Mouse (Mus musculus) layer of hippocampus, adult 2 months (tissue): ENCODE results near the gene Olfr316. TPM values are rescaled to one million over a fixed set of nuclear protein-coding genes. Genes with fewer than 3 reads are reported as not detected.
"Not testable (repeated sequence)": the region's sequence is repeated elsewhere in the genome, so short reads cannot be mapped to it uniquely, and the experiment has no call there.

Experiments
- DNase-seq, 2 experiments: peaks; one replicate each; pipeline ENCODE4 v3.0.0; 2022; ENCODE audit warnings: low spot score in 2 of 2
- H3K27ac ChIP-seq: fragments of 200-600 bp; 2 replicates; pipeline ENCODE4 v1.8.1; 2022
- H3K4me3 ChIP-seq: fragments of 200-600 bp; 2 replicates; pipeline ENCODE4 v1.8.1; 2022; ENCODE audit warnings: mild to moderate bottlenecking
- CTCF ChIP-seq: fragments of 200-600 bp; conservative IDR thresholded peaks from 2 replicates; pipeline ENCODE4 v1.8.1; 2022; ENCODE audit warnings: antibody characterized with exemption, mild to moderate bottlenecking, moderate library complexity
- long read RNA-seq, 2 experiments: library from polyadenylated mRNA; stranded (forward); transcript quantifications; one replicate each; pipeline ENCODE4 v2.0.0; 2021; ENCODE audit warnings: borderline mapping rate in 2 of 2
- total RNA-seq, 2 experiments: library from RNA; stranded (reverse); gene quantifications; 2 replicates each; pipeline ENCODE4 v1.2.3; 2021

Gene Olfr316
- under 1 TPM; 0.61 to 0.77 TPM for total RNA-seq
- long read RNA-seq, experiment 1, partial matches to known transcripts = 0 of 1 reads
- long read RNA-seq, experiment 1, other reads (novel, unspliced or antisense) = 1 of 1 reads
- long read RNA-seq, experiment 2 = 0 reads

DNA sequence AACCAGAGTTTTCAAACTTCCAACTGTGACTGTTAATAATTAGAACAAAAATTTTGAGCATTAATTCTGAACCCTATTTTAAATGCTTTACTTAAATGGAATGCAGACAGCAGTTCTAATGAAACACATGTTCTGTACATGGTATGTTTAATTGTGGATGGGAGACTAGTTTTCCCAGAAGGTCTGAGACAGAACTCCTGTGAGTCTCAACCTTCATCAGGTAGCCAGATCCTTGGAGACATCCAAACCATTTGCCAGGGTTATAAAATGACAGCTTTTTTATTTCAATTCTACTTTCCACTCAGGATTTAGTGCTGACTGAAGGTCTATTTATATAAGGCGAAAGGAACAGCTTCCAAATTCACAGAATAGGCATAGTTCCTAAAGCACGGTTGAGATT lies at the start of gene Olfr316:
TSS of gene Olfr316 (plus strand) at position 301 of the 400 bp plus-strand sequence.
- DNase-seq = no peak
- no peak for TF ChIP-seq CTCF
- Histone ChIP-seq H3K27ac (no peak within 1 kb of the TSS), H3K4me3 (no peak within 1 kb of the TSS)

DNA sequence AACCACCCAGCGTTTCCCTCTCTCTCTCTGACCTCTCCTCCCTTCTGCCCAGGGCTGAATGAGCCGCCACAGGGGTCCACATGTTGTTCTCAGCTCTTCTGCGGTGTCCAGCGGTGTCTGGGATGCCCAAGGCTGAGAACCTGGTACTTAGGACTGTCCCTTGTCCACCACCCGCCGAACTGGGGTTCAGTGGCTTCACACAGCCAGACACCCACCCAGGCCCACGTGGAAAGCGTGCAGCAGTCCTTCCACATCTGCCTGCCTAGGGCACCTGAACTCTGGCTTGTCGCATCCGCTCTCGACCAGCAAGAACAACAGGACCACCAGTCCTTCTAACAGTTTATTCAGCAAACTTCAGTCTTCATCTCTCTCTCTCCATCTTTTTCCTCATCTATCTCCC lies 43.4 kb upstream of the Olfr316 start:
- DNase-seq = no peak
- H3K27ac ChIP-seq = no peak overlapping the region
- no peak overlapping the region for H3K4me3 ChIP-seq
- no peak for TF ChIP-seq CTCF

DNA sequence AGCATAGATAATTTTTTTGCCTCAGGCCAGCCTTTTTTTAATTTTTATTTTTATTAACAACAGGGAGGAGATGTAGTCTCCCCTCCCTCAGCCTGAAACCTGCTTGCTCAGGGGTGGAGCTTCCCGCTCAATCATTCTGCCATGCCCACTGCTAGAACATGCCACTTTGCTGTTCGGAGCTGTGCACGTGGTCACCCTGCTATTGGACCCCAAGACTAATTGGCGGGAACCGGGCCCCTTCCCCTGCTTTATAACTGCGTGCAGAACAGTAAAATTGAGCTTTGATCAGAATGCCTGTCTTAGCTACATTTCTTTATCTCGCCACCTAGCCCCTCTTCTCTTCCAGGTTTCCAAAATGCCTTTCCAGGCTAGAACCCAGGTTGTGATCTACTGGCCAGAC lies 34.8 kb upstream of the Olfr316 start:
- H3K27ac ChIP-seq, DNase-seq, H3K4me3 ChIP-seq: not testable (repeated sequence)

DNA sequence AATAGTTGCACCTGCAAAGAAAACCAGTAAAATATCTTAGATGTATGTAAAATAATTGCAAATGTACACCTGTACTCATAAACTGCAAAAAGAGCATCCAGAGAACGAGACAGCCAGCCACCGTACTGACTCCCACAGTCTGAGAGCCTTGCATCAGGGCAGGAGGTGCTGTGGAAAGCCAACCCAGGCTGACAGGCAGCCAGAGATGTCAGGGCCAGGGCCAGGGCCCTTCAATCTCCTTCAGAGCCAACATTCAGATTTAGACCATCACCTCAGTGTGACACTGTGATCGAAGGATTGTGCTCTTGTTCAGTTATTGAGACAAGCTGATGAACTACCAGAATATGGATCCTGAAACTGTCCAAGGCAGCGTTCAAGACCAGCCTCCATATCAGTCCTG lies 32.8 kb upstream of the Olfr316 start:
- DNase-seq = no peak
- H3K27ac ChIP-seq = no peak overlapping the region
- H3K4me3 ChIP-seq = no peak overlapping the region
- no peak for TF ChIP-seq CTCF

DNA sequence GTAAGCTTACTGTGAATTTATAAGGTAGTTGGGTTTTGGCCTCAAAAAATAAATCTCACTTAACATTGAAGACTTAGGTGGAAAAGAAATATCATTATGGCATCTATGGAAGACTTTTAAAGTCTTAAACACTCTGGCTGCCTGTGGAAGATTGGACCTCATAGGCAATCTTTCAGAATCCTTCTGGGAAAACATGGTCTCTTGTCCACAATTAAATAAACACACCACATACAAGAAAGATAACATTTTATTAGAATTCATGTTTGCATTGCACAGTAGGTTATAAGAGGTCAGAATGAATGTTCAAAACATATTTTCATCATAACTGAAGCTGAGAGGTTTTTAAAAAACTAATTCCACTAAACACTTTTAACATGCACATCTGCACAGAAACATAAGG lies 28.6 kb upstream of the Olfr316 start, which contains the start of gene Olfr318:
TSS of gene Olfr318 (minus strand) at position 101 of the 400 bp plus-strand sequence.
- no peak for DNase-seq

DNA sequence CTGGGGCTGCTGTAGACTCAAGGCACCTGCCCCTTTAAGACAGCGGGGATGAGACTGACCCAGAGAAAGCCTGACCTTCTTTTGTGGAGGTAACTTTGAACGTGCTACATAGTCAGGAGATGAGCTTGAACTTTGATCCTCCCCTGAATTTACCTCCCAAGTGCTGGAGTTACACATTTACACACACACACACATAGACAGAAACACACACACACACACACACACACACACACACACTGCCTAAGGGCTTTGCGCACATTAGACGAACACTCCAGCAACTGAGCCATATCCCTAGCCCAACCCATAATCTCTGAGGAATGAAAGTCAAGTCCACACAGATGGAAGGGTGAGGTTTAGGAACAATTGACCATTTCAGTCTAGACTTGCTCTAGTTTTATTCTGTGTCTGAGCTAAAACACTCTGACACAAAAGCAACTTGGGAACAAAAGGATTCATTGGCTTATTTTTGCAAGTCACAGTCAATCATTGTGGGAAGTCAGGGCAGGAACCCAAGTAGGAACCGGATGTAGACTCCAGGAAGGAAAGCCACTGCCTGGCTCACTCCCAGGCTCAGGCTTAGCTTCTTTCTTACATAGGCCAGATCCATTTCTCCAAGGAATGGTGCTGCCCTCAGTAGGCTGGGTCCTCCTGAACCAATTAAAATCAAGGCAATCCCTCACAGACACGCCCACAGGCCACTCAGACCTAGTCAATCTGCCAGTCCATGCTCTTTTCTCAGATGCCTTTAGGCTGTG lies 24.5 kb upstream of the Olfr316 start:
- H3K4me3 ChIP-seq, H3K27ac ChIP-seq, DNase-seq: not testable (repeated sequence)

More for the DNA sequence above, 28.6 kb upstream of the Olfr316 start, which contains the start of gene Olfr318:
- H3K27ac ChIP-seq = no peak within 1 kb of the TSS
- TF ChIP-seq CTCF = no peak
- H3K4me3 ChIP-seq = no peak within 1 kb of the TSS

DNA sequence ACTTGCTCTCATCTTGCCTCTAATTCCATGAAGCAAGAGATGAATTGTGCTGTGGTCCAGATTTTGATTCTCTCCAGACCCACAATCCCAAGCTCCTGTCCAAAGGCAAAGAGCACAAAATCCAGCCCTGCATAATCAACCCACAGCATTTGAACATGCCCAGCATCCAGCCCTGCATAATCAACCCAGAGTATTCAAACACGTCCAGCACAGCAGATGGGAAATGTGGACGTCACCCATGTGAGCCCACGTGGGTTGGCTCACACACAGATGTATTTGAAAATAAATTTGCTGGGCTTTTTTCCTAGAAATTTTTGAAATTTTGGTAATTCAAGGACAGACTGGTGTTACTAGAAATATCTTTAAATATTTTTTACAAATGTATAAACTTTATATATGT lies 19.2 kb upstream of the Olfr316 start:
- peak; percentile 41 to 59 for DNase-seq
- no peak for TF ChIP-seq CTCF
- H3K4me3 ChIP-seq = no peak overlapping the region; the same call in 1 of the 2 replicates
- H3K27ac ChIP-seq = no peak overlapping the region

DNA sequence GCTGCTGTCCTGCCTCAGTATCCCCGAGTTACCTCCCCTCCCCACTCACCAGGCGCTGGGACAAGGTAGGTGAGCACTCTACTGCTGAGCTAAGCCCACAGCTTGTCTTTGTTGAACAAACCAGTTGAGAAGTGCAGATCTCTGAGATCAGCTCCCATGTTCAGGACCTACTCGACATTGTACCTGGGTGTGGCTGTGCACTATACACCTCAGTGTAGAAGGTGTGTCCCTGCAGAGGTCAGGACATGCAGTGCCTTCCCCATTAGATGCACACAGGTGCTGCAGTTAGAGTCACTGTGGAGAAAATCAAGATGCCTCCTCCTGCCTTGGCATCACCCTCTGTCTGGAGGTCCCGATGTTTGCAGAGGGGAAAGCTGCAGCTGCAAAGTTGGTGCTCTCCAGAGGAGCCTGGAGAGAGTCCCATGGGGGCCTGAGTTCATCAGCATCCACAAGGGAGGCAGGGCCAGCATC lies 13.7 kb upstream of the Olfr316 start, which contains the start of gene Olfr317:
TSS of gene Olfr317 (minus strand) at position 421 of the 471 bp plus-strand sequence.
- no peak within 1 kb of the TSS for H3K27ac ChIP-seq
- TF ChIP-seq CTCF = no peak
- H3K4me3 ChIP-seq = no peak within 1 kb of the TSS
- DNase-seq = no peak

DNA sequence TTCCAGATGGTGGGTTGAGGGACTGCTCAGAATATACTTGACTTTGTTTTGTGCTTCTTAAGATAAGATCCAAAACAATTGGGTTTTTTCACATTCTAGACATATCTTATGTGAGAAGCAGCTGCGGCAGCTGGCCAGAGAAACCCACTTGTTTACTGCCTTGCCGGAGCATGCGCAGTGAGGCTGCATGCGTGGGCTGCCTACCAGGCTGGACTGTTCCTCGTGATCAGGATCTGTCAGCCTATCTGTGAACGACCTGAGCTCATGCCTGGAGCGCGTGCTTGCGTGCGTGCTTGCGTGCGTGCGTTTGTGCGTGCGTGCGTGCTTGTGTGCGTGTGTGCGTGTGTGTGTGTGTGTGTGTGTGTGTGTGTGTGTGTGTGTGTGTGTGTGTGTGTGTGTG lies 1.4 kb upstream of the Olfr316 start:
- not testable (repeated sequence) for H3K4me3 ChIP-seq, H3K27ac ChIP-seq
- DNase-seq = peak; percentile 13 to 23

DNA sequence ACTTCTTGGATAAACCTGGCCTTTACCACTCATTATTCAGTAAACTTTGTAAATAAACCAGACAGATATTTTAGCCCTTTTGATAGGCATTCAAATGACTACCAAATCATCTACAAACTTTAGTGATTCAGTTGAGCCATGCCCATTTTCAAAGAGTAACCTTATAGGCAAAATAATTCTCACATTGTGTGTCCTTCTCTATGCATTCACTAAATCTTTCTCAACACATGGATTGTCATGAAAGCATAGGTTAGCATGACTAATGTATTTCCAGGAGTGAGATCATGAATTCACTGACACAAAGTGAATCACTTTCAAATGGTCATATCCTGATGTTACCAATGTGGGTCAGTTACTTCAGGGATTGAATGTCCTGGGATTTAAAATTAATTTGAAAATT lies 20.4 kb downstream of the Olfr316 start, which contains the start of gene Olfr315:
TSS of gene Olfr315 (plus strand) at position 301 of the 400 bp plus-strand sequence.
- Histone ChIP-seq H3K27ac (no peak within 1 kb of the TSS), H3K4me3 (no peak within 1 kb of the TSS)
- DNase-seq = no peak
- TF ChIP-seq CTCF = no peak

DNA sequence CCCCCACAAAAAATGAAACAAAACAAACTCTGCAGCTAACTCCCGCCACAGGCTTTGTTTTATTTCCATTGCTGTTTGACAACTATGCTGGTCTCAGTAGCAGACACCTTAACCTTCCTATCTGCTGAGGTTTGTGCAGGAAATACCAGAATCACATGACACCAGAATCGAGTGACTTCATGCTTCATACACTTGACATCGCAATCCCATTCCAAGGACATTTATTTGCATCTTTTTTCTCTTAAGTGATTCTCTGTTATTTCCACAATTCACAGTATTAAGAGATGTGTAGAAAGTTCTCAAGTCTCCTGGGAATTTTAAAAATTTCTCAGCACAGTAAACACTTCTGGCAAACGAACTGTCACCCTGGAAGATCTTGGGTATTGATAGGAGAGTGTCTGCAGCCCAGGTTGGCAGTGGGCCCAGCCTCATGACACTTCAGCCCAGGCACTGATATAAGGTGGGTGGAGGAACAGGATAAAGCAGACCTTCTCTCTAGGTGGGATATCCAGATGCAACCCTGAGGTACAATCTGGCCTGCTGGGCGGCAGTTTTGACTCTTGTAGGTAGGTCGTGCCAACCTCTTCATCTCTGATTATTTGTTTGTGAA lies 30.1 kb downstream of the Olfr316 start, which contains the start of gene Olfr314:
TSS of gene Olfr314 (plus strand) at position 473 of the 610 bp plus-strand sequence.
- no peak for DNase-seq
- Histone ChIP-seq H3K27ac (no peak within 1 kb of the TSS), H3K4me3 (no peak within 1 kb of the TSS)
- no peak for TF ChIP-seq CTCF

DNA sequence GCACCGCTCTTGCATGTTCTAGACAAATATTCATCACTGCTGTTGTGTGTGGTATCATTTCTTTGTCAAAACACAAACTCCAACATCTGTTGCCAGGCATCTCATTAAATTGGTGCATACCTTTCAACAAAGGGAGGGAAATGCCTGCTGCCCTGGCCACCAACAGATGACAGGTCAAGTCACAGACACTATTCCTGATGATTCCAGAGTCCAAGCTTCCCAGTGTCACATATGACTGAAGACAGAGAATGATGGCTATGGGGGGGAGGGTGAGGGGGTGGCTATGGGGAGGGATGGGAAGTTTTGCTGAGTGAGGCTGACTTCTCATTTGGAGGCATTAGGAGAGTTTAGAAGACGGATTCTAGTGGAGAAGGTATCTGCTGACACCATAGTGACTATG lies 31.6 kb downstream of the Olfr316 start:
- Histone ChIP-seq H3K27ac (no peak overlapping the region), H3K4me3 (no peak overlapping the region)
- TF ChIP-seq CTCF = no peak
- no peak for DNase-seq

DNA sequence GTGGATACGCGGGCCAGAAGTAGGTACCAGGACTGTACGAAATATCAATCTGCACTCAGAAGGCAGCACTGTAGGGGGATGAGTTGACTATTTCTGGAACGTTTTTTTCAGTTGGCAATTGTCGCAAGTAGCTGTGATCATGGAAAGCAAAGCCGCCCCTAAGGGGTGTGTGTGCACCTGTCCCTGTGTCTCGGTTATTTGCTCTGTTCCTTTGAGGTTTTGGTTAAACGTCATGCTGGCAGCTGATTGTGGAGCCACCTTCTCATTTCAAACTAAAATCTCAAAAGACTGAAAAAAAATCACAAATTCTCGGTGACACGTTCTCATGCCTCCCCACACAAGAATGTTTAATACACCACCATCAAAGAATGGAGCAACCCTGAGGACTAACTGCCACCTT lies 35.1 kb downstream of the Olfr316 start:
- no peak for TF ChIP-seq CTCF
- Histone ChIP-seq H3K27ac (no peak overlapping the region), H3K4me3 (no peak overlapping the region)
- no peak for DNase-seq
